Mouse (Mus musculus) neural tube, embryonic 12.5 days (tissue): ENCODE results near the gene Gm3839. TPM values are rescaled to one million over a fixed set of nuclear protein-coding genes. Genes with fewer than 3 reads are reported as not detected.
"Not testable (repeated sequence)": the region's sequence is repeated elsewhere in the genome, so short reads cannot be mapped to it uniquely, and the experiment has no call there.

Experiments
- ATAC-seq: fragments of 200-750 bp; cut with Nextera tagmentation; 2 replicates; pipeline ENCODE4 v1.8.0; 2017; ENCODE audit warnings: low read depth, mild to moderate bottlenecking, moderate TSS enrichment, moderate library complexity; ENCODE audit not compliant: low FRiP score
- H3K27ac ChIP-seq: fragments of 300-500 bp; sonication (generic); 2 replicates; pipeline ENCODE4 v1.5.1; 2016
- H3K27me3 ChIP-seq: fragments of 300-500 bp; sonication (generic); replicated peaks from 2 replicates; pipeline ENCODE4 v1.6.1; 2016; ENCODE audit warnings: mild to moderate bottlenecking
- H3K36me3 ChIP-seq: fragments of 300-500 bp; sonication (generic); 2 replicates; pipeline ENCODE4 v1.6.1; 2016; ENCODE audit warnings: mild to moderate bottlenecking
- H3K4me1 ChIP-seq: fragments of 300-500 bp; sonication (generic); 2 replicates; pipeline ENCODE4 v1.6.1; 2016
- H3K4me2 ChIP-seq: fragments of 300-500 bp; sonication (generic); replicated peaks from 2 replicates; pipeline ENCODE4 v1.6.1; 2016; ENCODE audit warnings: mild to moderate bottlenecking
- H3K4me3 ChIP-seq: fragments of 300-500 bp; sonication (generic); 2 replicates; pipeline ENCODE4 v1.5.1; 2016
- H3K9ac ChIP-seq: fragments of 300-500 bp; sonication (generic); 2 replicates; pipeline ENCODE4 v1.6.1; 2016; ENCODE audit warnings: mild to moderate bottlenecking
- H3K9me3 ChIP-seq: fragments of 300-500 bp; sonication (generic); 2 replicates; pipeline ENCODE4 v1.6.1; 2016; ENCODE audit warnings: mild to moderate bottlenecking
- WGBS: fragments of 180-500 bp; shearing (Covaris S2); methylation state at CpG from one replicate; pipeline ENCODE4 v1.1.7; 2016; 5-methylcytosine and 5-hydroxymethylcytosine counted together
- polyA plus RNA-seq: library from polyadenylated mRNA; unstranded; fragments of >200 nt; fragmentation: Nextera tagmentation; extraction: Ambion mirVana; gene quantifications from 2 replicates; pipeline ENCODE4 v1.2.1, GENCODE M21; 2016

The Gm3839 gene
- 1.0 and 1.5 TPM in 2 replicates for polyA plus RNA-seq

- H3K4me3 ChIP-seq, H3K36me3 ChIP-seq, H3K9ac ChIP-seq, H3K9me3 ChIP-seq, H3K4me1 ChIP-seq, H3K4me2 ChIP-seq, H3K27ac ChIP-seq, ATAC-seq, H3K27me3 ChIP-seq: not testable (repeated sequence)
These were observed at the start of gene Gm3839 for GRCm38 (mm10) chr14:11356626-11357025. TSS of gene Gm3839 (minus strand) at chr14:11356726.

- no peak overlapping the region for H3K4me3 ChIP-seq
- no peak overlapping the region for H3K9ac ChIP-seq
- WGBS: 75% methylated on average over 9 of the region's 9 CpGs
- no peaks in the 10 kb centered on the region for H3K27me3 ChIP-seq
- no peaks in the 10 kb centered on the region for H3K36me3 ChIP-seq
- no peak for ATAC-seq
- no peaks in the 10 kb centered on the region for H3K4me1 ChIP-seq
- H3K4me2 ChIP-seq: no peak overlapping the region
- no peak overlapping the region for H3K27ac ChIP-seq
- H3K9me3 ChIP-seq: no peaks in the 10 kb centered on the region
These were observed 49.1 kb upstream of the Gm3839 start for GRCm38 (mm10) chr14:11405661-11406060.

- WGBS: 87% methylated on average over 3 of the region's 3 CpGs
- Histone ChIP-seq H3K4me3 (no peak overlapping the region), H3K4me1 (no peaks in the 10 kb centered on the region), H3K36me3 (no peaks in the 10 kb centered on the region), H3K4me2 (no peak overlapping the region), H3K9ac (no peak overlapping the region), H3K27me3 (no peaks in the 10 kb centered on the region), H3K9me3 (no peaks in the 10 kb centered on the region), H3K27ac (no peak overlapping the region)
- ATAC-seq: no peak
These were observed 21.3 kb upstream of the Gm3839 start for GRCm38 (mm10) chr14:11377846-11378245.

- no peak for ATAC-seq
- WGBS: 90% methylated on average over 5 of the region's 5 CpGs
These were observed 18.7 kb upstream of the Gm3839 start for GRCm38 (mm10) chr14:11375225-11375624.

GRCm38 (mm10) chr14:11346086-11346485 is 10.4 kb downstream of the Gm3839 start:
- no peak overlapping the region for H3K4me3 ChIP-seq

More at GRCm38 (mm10) chr14:11375225-11375624, 18.7 kb upstream of the Gm3839 start:
- H3K9ac ChIP-seq: no peak overlapping the region
- H3K27me3 ChIP-seq: no peaks in the 10 kb centered on the region
- no peaks in the 10 kb centered on the region for H3K9me3 ChIP-seq
- H3K27ac ChIP-seq: no peak overlapping the region
- no peak overlapping the region for H3K4me3 ChIP-seq
- H3K4me2 ChIP-seq: no peak overlapping the region
- no peaks in the 10 kb centered on the region for H3K4me1 ChIP-seq
- H3K36me3 ChIP-seq: no peaks in the 10 kb centered on the region

GRCm38 (mm10) chr14:11329993-11330392 is 26.5 kb downstream of the Gm3839 start:
- Histone ChIP-seq H3K4me2 (no peak overlapping the region), H3K36me3 (no peaks in the 10 kb centered on the region), H3K4me1 (no peaks in the 10 kb centered on the region), H3K27ac (no peak overlapping the region), H3K9me3 (no peaks in the 10 kb centered on the region), H3K9ac (no peak overlapping the region), H3K27me3 (no peaks in the 10 kb centered on the region), H3K4me3 (no peak overlapping the region)
- WGBS: 54% methylated on average over 2 of the region's 2 CpGs
- no peak for ATAC-seq

More at GRCm38 (mm10) chr14:11346086-11346485, 10.4 kb downstream of the Gm3839 start:
- Histone ChIP-seq H3K27me3 (no peaks in the 10 kb centered on the region), H3K9me3 (no peaks in the 10 kb centered on the region), H3K4me2 (no peak overlapping the region), H3K27ac (no peak overlapping the region), H3K9ac (no peak overlapping the region), H3K4me1 (no peaks in the 10 kb centered on the region), H3K36me3 (no peaks in the 10 kb centered on the region)
- ATAC-seq: no peak
- WGBS: 85% methylated on average over 3 of the region's 3 CpGs

GRCm38 (mm10) chr14:11307079-11307478 is 49.4 kb downstream of the Gm3839 start:
- H3K4me3 ChIP-seq: no peak overlapping the region
- 32% methylated on average over 2 of the region's 2 CpGs for WGBS
- H3K27ac ChIP-seq: no peak overlapping the region
- no peak overlapping the region for H3K9ac ChIP-seq
- H3K27me3 ChIP-seq: no peaks in the 10 kb centered on the region
- no peak for ATAC-seq
- H3K4me1 ChIP-seq: no peaks in the 10 kb centered on the region
- H3K36me3 ChIP-seq: no peaks in the 10 kb centered on the region
- H3K4me2 ChIP-seq: no peak overlapping the region
- no peaks in the 10 kb centered on the region for H3K9me3 ChIP-seq

GRCm38 (mm10) chr14:11287956-11288355 is 68.6 kb downstream of the Gm3839 start:
- not testable (repeated sequence) for ATAC-seq, H3K27ac ChIP-seq, H3K27me3 ChIP-seq, H3K4me1 ChIP-seq, H3K36me3 ChIP-seq, H3K9ac ChIP-seq, H3K9me3 ChIP-seq, H3K4me2 ChIP-seq, H3K4me3 ChIP-seq
- 92% methylated on average over 3 of the region's 3 CpGs for WGBS

GRCm38 (mm10) chr14:11257161-11257705 is 99.3 kb downstream of the Gm3839 start:
- no peaks in the 10 kb centered on the region for H3K4me1 ChIP-seq
- no peak overlapping the region for H3K4me2 ChIP-seq
- H3K36me3 ChIP-seq: no peaks in the 10 kb centered on the region
- WGBS: 78% methylated on average over 4 of the region's 4 CpGs
- no peak for ATAC-seq
- no peak overlapping the region for H3K9ac ChIP-seq
- H3K27me3 ChIP-seq: no peaks in the 10 kb centered on the region
- no peak overlapping the region for H3K27ac ChIP-seq
- no peaks in the 10 kb centered on the region for H3K9me3 ChIP-seq
- no peak overlapping the region for H3K4me3 ChIP-seq

GRCm38 (mm10) chr14:11248053-11248452 is 108.5 kb downstream of the Gm3839 start:
- no peaks in the 10 kb centered on the region for H3K9me3 ChIP-seq
- no peaks in the 10 kb centered on the region for H3K27me3 ChIP-seq
- H3K9ac ChIP-seq: no peak overlapping the region
- H3K4me2 ChIP-seq: no peak overlapping the region
- no peak for ATAC-seq
- no peaks in the 10 kb centered on the region for H3K4me1 ChIP-seq
- no peak overlapping the region for H3K4me3 ChIP-seq
- H3K36me3 ChIP-seq: no peaks in the 10 kb centered on the region
- H3K27ac ChIP-seq: no peak overlapping the region

- Histone ChIP-seq H3K27ac (no peak overlapping the region), H3K9me3 (no peaks in the 10 kb centered on the region), H3K36me3 (no peaks in the 10 kb centered on the region), H3K4me2 (no peak overlapping the region), H3K27me3 (no peaks in the 10 kb centered on the region), H3K4me1 (no peaks in the 10 kb centered on the region), H3K4me3 (no peak overlapping the region), H3K9ac (no peak overlapping the region)
- no peak for ATAC-seq
- WGBS: 41% methylated on average over 5 of the region's 5 CpGs
These were observed 112.0 kb downstream of the Gm3839 start for GRCm38 (mm10) chr14:11244546-11244945.

- H3K9me3 ChIP-seq: no peaks in the 10 kb centered on the region
- no peaks in the 10 kb centered on the region for H3K27me3 ChIP-seq
- ATAC-seq: no peak
- no peaks in the 10 kb centered on the region for H3K4me1 ChIP-seq
- H3K4me2 ChIP-seq: no peak overlapping the region
- H3K9ac ChIP-seq: no peak overlapping the region
- H3K36me3 ChIP-seq: no peaks in the 10 kb centered on the region
- H3K27ac ChIP-seq: no peak overlapping the region
- 85% methylated on average over 7 of the region's 7 CpGs for WGBS
- no peak overlapping the region for H3K4me3 ChIP-seq
These were observed 124.4 kb downstream of the Gm3839 start for GRCm38 (mm10) chr14:11232086-11232485.
